Mouse (Mus musculus) heart, adult 2 months (tissue): ENCODE data around the gene Usp22. TPM values are rescaled to one million over a fixed set of nuclear protein-coding genes. Genes with fewer than 3 reads are reported as not detected.
A peak's percentile ranks its signal among the peaks of the same experiment; 100 is the strongest.

Experiments used
- DNase-seq, 2 experiments: peaks; one replicate each; pipeline ENCODE4 v3.0.0; 2021
- H3K27ac ChIP-seq: fragments of 200-600 bp; 2 replicates; pipeline ENCODE4 v1.8.1; 2022
- H3K27me3 ChIP-seq: fragments of 200-500 bp; 2 replicates; pipeline ENCODE4 v1.6.1; 2012; ENCODE audit warnings: mild to moderate bottlenecking, low read length, inconsistent platforms, mixed read lengths; ENCODE audit not compliant: control insufficient read depth, insufficient read depth
- H3K36me3 ChIP-seq: fragments of 200-500 bp; 2 replicates; pipeline ENCODE4 v1.6.1; 2012; ENCODE audit warnings: low read length, inconsistent platforms; ENCODE audit not compliant: control insufficient read depth, insufficient read depth
- H3K4me1 ChIP-seq: fragments of 200-500 bp; 2 replicates; pipeline ENCODE4 v1.6.1; 2011; ENCODE audit warnings: low read length; ENCODE audit not compliant: control insufficient read depth, insufficient read depth
- H3K4me3 ChIP-seq: fragments of 200-600 bp; 2 replicates; pipeline ENCODE4 v1.8.1; 2022
- H3K79me2 ChIP-seq: fragments of 200-500 bp; replicated peaks from 2 replicates; pipeline ENCODE4 v1.6.1; 2012; ENCODE audit warnings: mild to moderate bottlenecking, inconsistent platforms, low read length, moderate library complexity, mixed read lengths; ENCODE audit not compliant: control insufficient read depth, insufficient read depth
- H3K9ac ChIP-seq: fragments of 200-500 bp; 2 replicates; pipeline ENCODE4 v1.6.1; 2012; ENCODE audit warnings: low read depth, mild to moderate bottlenecking, control low read depth, inconsistent platforms, low read length, mixed read lengths
- CTCF ChIP-seq: fragments of 200-600 bp; IDR thresholded peaks from 2 replicates; pipeline ENCODE4 v1.8.1; 2022; ENCODE audit warnings: antibody characterized with exemption, mild to moderate bottlenecking, moderate library complexity
- EP300 ChIP-seq: fragments of 200-500 bp; IDR thresholded peaks from 2 replicates; pipeline ENCODE4 v1.6.1; 2011; ENCODE audit warnings: low read depth, low read length, control low read depth; ENCODE audit not compliant: insufficient read depth
- POLR2A ChIP-seq: fragments of 200-500 bp; IDR thresholded peaks from 2 replicates; pipeline ENCODE4 v1.6.1; 2011; ENCODE audit warnings: mild to moderate bottlenecking, low read depth, low read length, control low read depth; ENCODE audit not compliant: insufficient read depth
- WGBS: fragments of 180-500 bp; shearing (Covaris S2); methylation state at CpG from one replicate; pipeline ENCODE4 v1.1.7; 2018; 5-methylcytosine and 5-hydroxymethylcytosine counted together
- intact Hi-C: fragments of 180-260 bp; cut with DNase I; formaldehyde crosslinking; loops from one replicate; pipeline ENCODE4 v1.15.1; 2025
- long read RNA-seq: library from polyadenylated mRNA; stranded (forward); transcript quantifications from one replicate; pipeline ENCODE4 v2.0.0, GENCODE M21; 2021
- polyA plus RNA-seq: library from polyadenylated mRNA; depleted of rRNA; stranded (reverse); fragments of >200 nt; gene quantifications from 2 replicates; pipeline ENCODE4 v1.2.3, GENCODE M21; 2012; rRNA removed
- total RNA-seq, 2 experiments: library from RNA; stranded (reverse); gene quantifications; 2 replicates each; pipeline ENCODE4 v1.2.3; 2021

Usp22 gene
- 10 to 100 TPM; 21.7 to 27.1 TPM for total RNA-seq
- polyA plus RNA-seq, result 22.6 and 26.7 TPM in 2 replicates
- long read RNA-seq, full-length matches to known transcripts, result 12 of 21 reads
- long read RNA-seq, partial matches to known transcripts, result 1 of 21 reads
- long read RNA-seq, other reads (novel, unspliced or antisense), result 8 of 21 reads

DNA sequence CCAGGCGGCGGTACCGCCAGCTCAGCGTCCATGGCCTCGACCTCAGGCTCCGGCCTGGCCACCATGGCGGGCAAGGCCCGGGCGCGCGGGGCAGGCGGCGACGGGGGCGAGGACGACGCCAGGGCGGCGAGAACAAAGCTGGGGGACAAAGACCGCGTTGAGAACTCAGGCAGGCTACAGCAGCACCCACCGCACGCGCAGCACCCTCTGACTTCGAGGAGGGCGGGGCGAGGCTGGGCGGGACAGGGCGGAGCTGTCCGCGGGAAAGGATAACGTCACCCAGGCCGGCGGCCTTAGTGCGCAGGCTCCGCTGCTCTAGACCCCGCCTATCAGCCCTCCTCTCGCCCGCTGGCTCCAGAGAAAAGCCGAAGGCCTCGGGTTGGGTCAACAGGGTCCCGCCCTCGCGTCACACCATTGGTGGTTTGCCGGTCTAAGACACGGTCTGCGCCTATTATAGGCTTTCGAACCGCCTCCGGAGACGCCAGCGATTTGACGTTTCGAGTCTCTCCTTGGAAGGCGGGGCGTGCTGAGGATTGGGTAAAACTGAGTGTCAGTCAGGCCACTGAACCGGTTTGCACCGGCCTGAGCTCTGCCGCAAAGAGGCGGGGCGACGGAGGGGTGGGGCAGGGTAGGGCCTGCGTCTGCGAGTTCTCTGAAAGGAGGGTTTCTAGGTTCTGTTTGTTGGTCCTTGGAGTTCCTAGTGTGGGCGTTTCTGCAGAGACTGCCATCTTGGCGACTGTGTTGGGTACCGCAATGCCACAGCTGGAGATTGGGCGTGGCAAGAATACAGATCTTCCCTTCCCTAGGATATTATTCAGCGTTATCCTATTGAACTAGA lies at the start of gene Usp22:
Usp22 (minus strand) TSS at position 235 of the 838 bp plus-strand sequence.
- peak within 1 kb of the TSS; percentile 74 for H3K4me3 ChIP-seq
- intact Hi-C loops, result loop anchor here (5.0 to 10.0 kb wide), 3 partner anchors 232 to 317 kb away; partner anchors contain the start of genes Map2k3 and Mapk7
- peak within 1 kb of the TSS; percentile 92 for H3K9ac ChIP-seq
- TF ChIP-seq POLR2A, result peak; percentile 91
- TF ChIP-seq EP300, result peak; percentile 61; the same call in 1 of the 2 replicates
- no peak; the same call in 1 of the 2 replicates for TF ChIP-seq CTCF
- under 1% methylated on average over 69 of the region's 69 CpGs for WGBS
- peak; percentile 97 to 100 for DNase-seq
- H3K79me2 ChIP-seq, result peaks cover 7% of the 10 kb centered on the region
- H3K4me1 ChIP-seq, result peaks cover 2% of the 10 kb centered on the region; the same call in 1 of the 2 replicates
- no peaks in the 10 kb centered on the region for H3K27me3 ChIP-seq
- no peaks in the 10 kb centered on the region for H3K36me3 ChIP-seq
- H3K27ac ChIP-seq, result peak within 1 kb of the TSS; percentile 96

DNA sequence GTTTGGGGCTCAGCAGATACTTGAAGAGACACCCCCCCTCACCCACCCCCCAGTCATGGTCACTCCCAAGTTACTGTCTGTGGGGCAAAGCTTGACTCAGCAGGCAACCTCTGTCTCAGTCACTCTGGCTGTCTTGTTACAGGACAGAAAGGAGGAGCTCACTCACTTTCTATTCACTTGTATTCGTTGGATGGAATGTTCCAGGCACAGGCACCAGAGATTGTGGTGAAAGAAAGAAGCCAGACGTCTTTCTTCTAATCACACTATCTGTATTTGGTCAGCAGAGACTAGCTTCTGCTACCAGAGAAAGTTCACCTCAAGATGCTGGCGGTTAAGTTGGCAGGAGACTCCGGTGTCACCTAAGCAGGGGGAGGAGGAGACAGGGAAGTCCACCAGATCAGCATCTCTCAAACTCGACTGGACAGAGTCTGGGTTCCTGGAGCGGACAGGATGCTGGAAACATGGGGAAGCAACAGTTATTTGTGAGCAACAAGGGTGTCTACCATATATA lies 49.4 kb upstream of the Usp22 start:
- TF ChIP-seq POLR2A, result no peak
- Histone ChIP-seq H3K36me3 (no peaks in the 10 kb centered on the region), H3K4me3 (no peak overlapping the region), H3K27ac (no peak overlapping the region), H3K4me1 (peaks cover 8% of the 10 kb centered on the region), H3K27me3 (no peaks in the 10 kb centered on the region), H3K9ac (no peak overlapping the region), H3K79me2 (no peaks in the 10 kb centered on the region)
- DNase-seq, result no peak
- intact Hi-C loops, result no loop called here
- 33% methylated on average over 6 of the region's 6 CpGs for WGBS

DNA sequence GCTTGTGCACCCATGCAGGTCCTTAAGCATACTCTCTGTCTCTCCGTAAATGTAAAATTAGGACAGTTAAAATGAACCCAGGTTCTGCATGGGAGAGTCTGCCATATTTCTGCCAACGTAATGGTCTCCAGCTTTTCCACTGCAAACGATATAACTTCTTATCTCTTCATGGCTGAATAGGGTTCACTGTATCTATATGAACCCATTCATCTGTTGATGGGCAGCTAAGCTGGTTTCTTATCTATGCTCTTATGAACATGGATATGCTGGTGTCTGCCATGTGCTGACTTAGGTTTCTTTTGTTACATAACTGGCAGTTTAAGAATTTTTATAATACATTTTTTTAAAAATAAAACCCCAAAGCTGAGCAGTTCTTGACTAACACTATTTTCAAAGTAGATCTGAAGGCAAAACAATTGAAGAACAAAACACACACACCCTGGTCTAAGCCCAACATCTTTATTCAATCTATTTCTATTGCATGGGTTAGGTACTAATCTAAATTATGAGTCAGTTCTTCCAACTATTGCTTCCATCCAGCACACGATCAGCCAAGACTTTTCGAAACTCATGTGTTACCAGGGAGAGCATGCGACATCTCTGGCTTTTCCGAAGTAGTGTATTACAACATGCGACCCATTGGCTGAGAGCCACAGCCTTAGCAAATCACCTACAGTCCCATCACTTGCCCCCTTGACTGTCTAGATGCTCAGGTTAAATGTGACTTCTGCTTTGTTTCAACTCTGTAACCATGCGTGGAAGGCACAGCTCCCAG lies 48.3 kb upstream of the Usp22 start:
- Histone ChIP-seq H3K79me2 (no peaks in the 10 kb centered on the region), H3K27ac (no peak overlapping the region; the same call in 1 of the 2 replicates), H3K36me3 (no peaks in the 10 kb centered on the region), H3K4me1 (peaks cover 8% of the 10 kb centered on the region), H3K4me3 (no peak overlapping the region), H3K27me3 (no peaks in the 10 kb centered on the region), H3K9ac (no peak overlapping the region)
- intact Hi-C loops, result no loop called here
- peak in 1 of 2 experiments; percentile 18 for DNase-seq
- no peak for TF ChIP-seq POLR2A
- TF ChIP-seq EP300, result no peak
- no peak for TF ChIP-seq CTCF
- WGBS, result 82% methylated on average over 9 of the region's 9 CpGs

DNA sequence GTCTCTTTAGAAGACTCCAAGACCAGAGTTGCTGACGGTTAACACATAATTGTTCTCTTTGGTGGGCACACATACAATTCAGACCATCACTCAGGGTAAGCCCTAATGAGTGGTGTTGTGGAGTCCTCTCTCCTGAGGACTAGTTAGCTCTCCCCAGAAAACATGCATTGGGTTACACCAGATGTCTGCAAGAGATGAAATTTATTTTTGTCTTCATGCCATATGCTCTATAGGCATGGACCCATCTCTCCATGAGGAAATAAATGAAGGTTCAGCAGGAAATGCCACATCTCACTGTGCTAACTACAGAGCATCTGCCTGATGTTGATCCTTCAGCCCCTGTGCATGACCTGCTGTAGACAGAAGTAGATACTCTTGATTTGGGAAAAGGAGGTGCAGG lies 47.2 kb upstream of the Usp22 start:
- no peak for TF ChIP-seq EP300
- TF ChIP-seq CTCF, result no peak
- TF ChIP-seq POLR2A, result no peak
- H3K4me3 ChIP-seq, result no peak overlapping the region
- H3K36me3 ChIP-seq, result no peaks in the 10 kb centered on the region
- H3K27ac ChIP-seq, result no peak overlapping the region
- WGBS, result 69% methylated on average over 1 of the region's 1 CpGs
- H3K79me2 ChIP-seq, result no peaks in the 10 kb centered on the region
- intact Hi-C loops, result no loop called here
- no peaks in the 10 kb centered on the region for H3K27me3 ChIP-seq
- no peak for DNase-seq
- peaks cover 8% of the 10 kb centered on the region for H3K4me1 ChIP-seq
- no peak overlapping the region for H3K9ac ChIP-seq

DNA sequence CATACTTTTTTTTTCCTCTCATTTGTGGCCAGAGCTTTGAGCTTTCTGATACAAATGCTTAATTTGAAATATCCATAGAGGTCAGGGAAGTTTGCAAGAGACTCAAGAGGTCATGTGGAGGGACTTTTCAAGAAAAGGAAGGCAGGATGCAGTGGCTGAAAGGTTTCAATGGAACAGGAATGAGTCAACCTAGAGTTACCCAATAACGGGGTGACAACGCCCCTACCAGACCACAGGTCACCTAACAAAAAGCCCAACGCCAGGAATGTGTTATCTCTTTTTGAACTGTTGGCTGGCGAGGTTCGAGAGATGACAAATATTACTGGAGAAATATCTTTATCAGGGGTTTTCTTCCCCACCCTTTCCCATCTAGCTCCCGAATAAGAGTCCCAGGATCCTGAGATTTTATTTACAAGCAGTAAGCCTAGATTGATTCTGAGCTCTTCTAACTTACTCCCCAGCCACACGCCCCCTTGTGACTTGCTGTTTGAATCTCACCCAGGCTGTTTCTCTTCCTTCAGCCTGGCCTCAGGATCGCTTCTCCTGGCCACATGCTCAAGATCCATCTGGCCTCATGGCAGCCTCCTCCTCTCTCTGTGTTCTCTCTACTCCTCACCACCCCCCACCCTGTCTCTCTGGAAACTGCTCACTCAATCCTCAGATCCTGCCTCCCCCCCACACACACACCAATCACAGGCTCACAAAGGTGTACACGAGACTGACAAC lies 45.5 kb upstream of the Usp22 start:
- WGBS, result 55% methylated on average over 9 of the region's 9 CpGs
- H3K4me1 ChIP-seq, result peaks cover 1% of the 10 kb centered on the region
- H3K9ac ChIP-seq, result no peak overlapping the region
- intact Hi-C loops, result no loop called here
- no peak overlapping the region for H3K4me3 ChIP-seq
- no peak overlapping the region for H3K27ac ChIP-seq
- no peaks in the 10 kb centered on the region for H3K27me3 ChIP-seq
- DNase-seq, result no peak
- TF ChIP-seq CTCF (peak; percentile 30; the same call in 1 of the 2 replicates), POLR2A (no peak)
- no peaks in the 10 kb centered on the region for H3K79me2 ChIP-seq
- H3K36me3 ChIP-seq, result no peaks in the 10 kb centered on the region
